Comparison of ENCODE assay signal across 8 mouse cellular contexts in genomic region chr4:9184451-9185121, GRCm38 (mm10).
A peak's percentile ranks its signal among the peaks of the same experiment; 100 is the strongest.
DNase-seq lines count a peak whose midpoint lies in the region; ATAC-seq and TF ChIP-seq lines count a peak whose summit lies in the region.

No protein-coding gene starts in this region.

- TF ChIP-seq POLR2A in myocyte (IDR thresholded peaks at IDR 0.05; ENCODE audit: insufficient read length, low read depth), result no peak

- H3K4me3 ChIP-seq in heart, embryonic 15.5 days, result peak overlapping the region; percentile 41
- peak overlapping the region; percentile 25 for H3K4me3 ChIP-seq in liver, embryonic 11.5 days (ENCODE audit: low read depth, low read length)
- H3K4me3 ChIP-seq in myocyte, result no peak overlapping the region

- H3K4me1 ChIP-seq in heart, embryonic 15.5 days (replicated peaks), result peaks cover 16% of the 10 kb centered on the region
- H3K4me1 ChIP-seq in liver, embryonic 11.5 days (replicated peaks; ENCODE audit: control insufficient read depth, insufficient read depth, low read length), result peaks cover 11% of the 10 kb centered on the region

- peak overlapping the region; percentile 91 for H3K27ac ChIP-seq in heart, embryonic 15.5 days
- H3K27ac ChIP-seq in liver, embryonic 11.5 days (ENCODE audit: low read depth, low read length), result no peak overlapping the region; the same call in 1 of the 2 replicates

- WGBS in heart, embryonic 15.5 days, result 1% methylated on average over 12 of the region's 12 CpGs
- WGBS in liver, embryonic 11.5 days, result 2% methylated on average over 12 of the region's 12 CpGs

- peak; percentile 83 for ATAC-seq in common myeloid progenitor, adult 5-6 weeks (replicated peaks; ENCODE audit: low read depth, poor library complexity, severe bottlenecking)
- peak; percentile 91 for ATAC-seq in heart, embryonic 15.5 days (replicated peaks; ENCODE audit: insufficient number of reproducible peaks, insufficient read depth, low FRiP score, low read depth)
- peak; percentile 75 for ATAC-seq in liver, embryonic 11.5 days (replicated peaks; ENCODE audit: low FRiP score)
- ATAC-seq in monocyte, adult 5-6 weeks (replicated peaks; ENCODE audit: insufficient number of reproducible peaks, low FRiP score, low TSS enrichment, poor library complexity, severe bottlenecking), result no peak

- no peak overlapping the region for H3ac ChIP-seq in myocyte (ENCODE audit: control insufficient read depth, insufficient read length)

- H3K36me3 ChIP-seq in heart, embryonic 15.5 days, result no peaks in the 10 kb centered on the region
- H3K36me3 ChIP-seq in liver, embryonic 11.5 days (ENCODE audit: control insufficient read depth, insufficient read depth, low read length), result no peaks in the 10 kb centered on the region
- H3K36me3 ChIP-seq in myocyte (ENCODE audit: control insufficient read depth, insufficient read depth), result no peaks in the 10 kb centered on the region

- no peaks in the 10 kb centered on the region for H3K79me2 ChIP-seq in myocyte (ENCODE audit: control insufficient read depth, insufficient read depth)

- H3K9ac ChIP-seq in heart, embryonic 15.5 days, result 0 out of 2 replicates have a peak overlapping the region, but pooled peaks have one; percentile 11
- H3K9ac ChIP-seq in liver, embryonic 11.5 days (ENCODE audit: low read depth, low read length), result 0 out of 2 replicates have a peak overlapping the region, but pooled peaks have one; percentile 31

- H3K27me3 ChIP-seq in heart, embryonic 15.5 days, result no peaks in the 10 kb centered on the region
- no peaks in the 10 kb centered on the region for H3K27me3 ChIP-seq in liver, embryonic 11.5 days (replicated peaks; ENCODE audit: control insufficient read depth, insufficient read depth, low read length)
- H3K27me3 ChIP-seq in myocyte (ENCODE audit: control insufficient read depth, insufficient read depth, insufficient read length), result no peaks in the 10 kb centered on the region

- H3K4me2 ChIP-seq in heart, embryonic 15.5 days, result peak overlapping the region; percentile 69
- peak overlapping the region; percentile 65 for H3K4me2 ChIP-seq in liver, embryonic 11.5 days
- H3K4me2 ChIP-seq in myocyte (ENCODE audit: low read depth), result peak overlapping the region; percentile 18

- DNase-seq in kidney, postnatal 14 days, result peak; percentile 4
- DNase-seq in kidney, adult 11 months, result no peak
- DNase-seq in liver, embryonic 11.5 days (ENCODE audit: low spot score), result peak; percentile 39
- no peak for DNase-seq in right cerebral cortex, adult 2 months (ENCODE audit: low spot score in 2 of 2)

- H3K9me3 ChIP-seq in heart, embryonic 15.5 days (replicated peaks), result no peaks in the 10 kb centered on the region
- no peaks in the 10 kb centered on the region for H3K9me3 ChIP-seq in liver, embryonic 11.5 days (ENCODE audit: control insufficient read depth, low read length)

TF ChIP-seq in myocyte, 11 proteins besides CTCF, POLR2A, EP300 and RAD21:
- TF ChIP-seq MYOD1 (IDR thresholded peaks at IDR 0.05; ENCODE audit: control insufficient read depth in 1 of 3, insufficient read length in 2 of 3, low read depth in 2 of 3), result no peak

Comparison
In these comparisons a context has a peak if more than half of its experiments do, and no peak if none do; other contexts are left out.
1. DNase-seq: peak in kidney, postnatal 14 days (single experiment) and liver, embryonic 11.5 days (single experiment); none in kidney, adult 11 months (single experiment) and right cerebral cortex, adult 2 months (0 of 2).
2. H3K4me2 ChIP-seq: peak in every context shown above with its lines; median percentile 69 in heart, embryonic 15.5 days; 65 in liver, embryonic 11.5 days; 18 in myocyte.